Mouse (Mus musculus): ENCODE results near the gene Stip1. TPM values are rescaled to one million over a fixed set of nuclear protein-coding genes. Genes with fewer than 3 reads are reported as not detected.

Stip1 gene
- polyA plus RNA-seq, 1 experiment from 2014 or later, result 211 TPM

- Histone ChIP-seq H3K4me1 (replicated peaks) (no peaks in the 10 kb centered on the region), H3K27ac (no peak overlapping the region), H3K9ac (no peak overlapping the region), H3K27me3 (replicated peaks) (no peaks in the 10 kb centered on the region), H3K4me2 (replicated peaks) (no peak overlapping the region), H3K4me3 (replicated peaks) (no peak overlapping the region), H3K36me3 (peaks cover 61% of the 10 kb centered on the region), H3K9me3 (no peaks in the 10 kb centered on the region)
- ATAC-seq, result no peak
- 93% methylated on average over 5 of the region's 5 CpGs for WGBS
Observed at GRCm38 (mm10) chr19:7029531-7029930, 10.2 kb downstream of the Stip1 start.

- peak; percentile 72 for ATAC-seq
- Histone ChIP-seq H3K27ac (no peak overlapping the region), H3K27me3 (replicated peaks) (no peaks in the 10 kb centered on the region), H3K36me3 (peaks cover 39% of the 10 kb centered on the region), H3K4me3 (replicated peaks) (no peak overlapping the region), H3K9ac (no peak overlapping the region), H3K4me2 (replicated peaks) (no peak overlapping the region), H3K9me3 (no peaks in the 10 kb centered on the region), H3K4me1 (replicated peaks) (no peaks in the 10 kb centered on the region)
- 39% methylated on average over 3 of the region's 3 CpGs for WGBS
Observed at GRCm38 (mm10) chr19:7020224-7020641, 19.5 kb downstream of the Stip1 start.

- peaks cover 30% of the 10 kb centered on the region for H3K36me3 ChIP-seq
- 0 out of 2 replicates have a peak within 1 kb of the TSS, but pooled peaks have one; percentile 7 for H3K27ac ChIP-seq
- ATAC-seq, result peak; percentile 75
- no peaks in the 10 kb centered on the region for H3K27me3 ChIP-seq (replicated peaks)
- H3K9me3 ChIP-seq, result no peaks in the 10 kb centered on the region
- no peak within 1 kb of the TSS for H3K9ac ChIP-seq
- no peak within 1 kb of the TSS for H3K4me3 ChIP-seq (replicated peaks)
- no peaks in the 10 kb centered on the region for H3K4me1 ChIP-seq (replicated peaks)
- no peak within 1 kb of the TSS for H3K4me2 ChIP-seq (replicated peaks)
- 74% methylated on average over 5 of the region's 5 CpGs for WGBS
Observed at GRCm38 (mm10) chr19:7019191-7019590, 20.6 kb downstream of the Stip1 start, which contains the start of gene Fermt3. Gene Fermt3, minus strand, starts transcription at chr19:7019469.

GRCm38 (mm10) chr19:7018546-7018945 lies 21.2 kb downstream of the Stip1 start:
- H3K4me1 ChIP-seq (replicated peaks), result no peaks in the 10 kb centered on the region
- no peak overlapping the region for H3K4me3 ChIP-seq (replicated peaks)
- no peak overlapping the region for H3K9ac ChIP-seq
- no peak overlapping the region for H3K4me2 ChIP-seq (replicated peaks)
- WGBS, result 89% methylated on average over 11 of the region's 11 CpGs
- peaks cover 27% of the 10 kb centered on the region for H3K36me3 ChIP-seq
- no peak overlapping the region for H3K27ac ChIP-seq
- ATAC-seq, result no peak
- H3K27me3 ChIP-seq (replicated peaks), result no peaks in the 10 kb centered on the region
- no peaks in the 10 kb centered on the region for H3K9me3 ChIP-seq

GRCm38 (mm10) chr19:7017541-7018457 lies 22.0 kb downstream of the Stip1 start:
- Histone ChIP-seq H3K4me1 (replicated peaks) (no peaks in the 10 kb centered on the region), H3K9ac (no peak overlapping the region), H3K4me2 (replicated peaks) (no peak overlapping the region), H3K9me3 (no peaks in the 10 kb centered on the region), H3K27me3 (replicated peaks) (no peaks in the 10 kb centered on the region), H3K27ac (0 out of 2 replicates have a peak overlapping the region, but pooled peaks have one; percentile 44), H3K4me3 (replicated peaks) (no peak overlapping the region), H3K36me3 (peaks cover 19% of the 10 kb centered on the region)
- WGBS, result 76% methylated on average over 12 of the region's 12 CpGs
- no peak; the same call in 1 of the 2 replicates for ATAC-seq

GRCm38 (mm10) chr19:7014481-7015135 lies 25.2 kb downstream of the Stip1 start:
- Histone ChIP-seq H3K36me3 (no peaks in the 10 kb centered on the region), H3K4me3 (replicated peaks) (no peak overlapping the region), H3K27ac (no peak overlapping the region), H3K9ac (no peak overlapping the region), H3K4me2 (replicated peaks) (no peak overlapping the region), H3K9me3 (no peaks in the 10 kb centered on the region), H3K27me3 (replicated peaks) (no peaks in the 10 kb centered on the region), H3K4me1 (replicated peaks) (no peaks in the 10 kb centered on the region)
- WGBS, result 92% methylated on average over 20 of the region's 20 CpGs
- ATAC-seq, result no peak

- no peaks in the 10 kb centered on the region for H3K36me3 ChIP-seq
- no peaks in the 10 kb centered on the region for H3K4me1 ChIP-seq (replicated peaks)
- no peak overlapping the region for H3K4me3 ChIP-seq (replicated peaks)
- no peaks in the 10 kb centered on the region for H3K9me3 ChIP-seq
- H3K27me3 ChIP-seq (replicated peaks), result no peaks in the 10 kb centered on the region
- WGBS, result 92% methylated on average over 9 of the region's 9 CpGs
- no peak for ATAC-seq
- H3K4me2 ChIP-seq (replicated peaks), result no peak overlapping the region
- no peak overlapping the region for H3K27ac ChIP-seq
- H3K9ac ChIP-seq, result no peak overlapping the region
Observed at GRCm38 (mm10) chr19:7013984-7014383, 25.8 kb downstream of the Stip1 start.

- 70% methylated on average over 4 of the region's 4 CpGs for WGBS
- H3K9ac ChIP-seq, result no peak overlapping the region; the same call in 1 of the 2 replicates
- H3K4me3 ChIP-seq (replicated peaks), result no peak overlapping the region
- no peaks in the 10 kb centered on the region for H3K27me3 ChIP-seq (replicated peaks)
- no peaks in the 10 kb centered on the region for H3K36me3 ChIP-seq
- no peak overlapping the region for H3K27ac ChIP-seq
- H3K9me3 ChIP-seq, result no peaks in the 10 kb centered on the region
- H3K4me2 ChIP-seq (replicated peaks), result no peak overlapping the region
- peak; percentile 36; the same call in 1 of the 2 replicates for ATAC-seq
- no peaks in the 10 kb centered on the region for H3K4me1 ChIP-seq (replicated peaks)
Observed at GRCm38 (mm10) chr19:7012426-7012825, 27.3 kb downstream of the Stip1 start.

GRCm38 (mm10) chr19:7006892-7007593 lies 32.7 kb downstream of the Stip1 start:
- Histone ChIP-seq H3K4me1 (replicated peaks) (no peaks in the 10 kb centered on the region), H3K36me3 (no peaks in the 10 kb centered on the region), H3K27ac (peak overlapping the region; percentile 73), H3K9ac (no peak overlapping the region), H3K9me3 (no peaks in the 10 kb centered on the region), H3K4me2 (replicated peaks) (no peak overlapping the region), H3K27me3 (replicated peaks) (no peaks in the 10 kb centered on the region), H3K4me3 (replicated peaks) (no peak overlapping the region)
- peak; percentile 36; the same call in 1 of the 2 replicates for ATAC-seq
- 62% methylated on average over 9 of the region's 9 CpGs for WGBS

- Histone ChIP-seq H3K4me3 (replicated peaks) (no peak overlapping the region), H3K9ac (no peak overlapping the region), H3K4me1 (replicated peaks) (peaks cover 25% of the 10 kb centered on the region), H3K27me3 (replicated peaks) (no peaks in the 10 kb centered on the region), H3K4me2 (replicated peaks) (no peak overlapping the region), H3K36me3 (0 out of 2 replicates have a peak, but pooled peaks cover 3% of the 10 kb centered on the region), H3K9me3 (no peaks in the 10 kb centered on the region), H3K27ac (no peak overlapping the region)
- 90% methylated on average over 19 of the region's 19 CpGs for WGBS
- peak; percentile 64 for ATAC-seq
Observed at GRCm38 (mm10) chr19:6999360-7000063, 40.3 kb downstream of the Stip1 start.

GRCm38 (mm10) chr19:6997721-6998290 lies 42.0 kb downstream of the Stip1 start:
- ATAC-seq, result no peak
- Histone ChIP-seq H3K27me3 (replicated peaks) (no peaks in the 10 kb centered on the region), H3K36me3 (0 out of 2 replicates have a peak, but pooled peaks cover 3% of the 10 kb centered on the region), H3K9me3 (no peaks in the 10 kb centered on the region), H3K27ac (no peak overlapping the region), H3K4me2 (replicated peaks) (no peak overlapping the region), H3K9ac (no peak overlapping the region), H3K4me3 (replicated peaks) (no peak overlapping the region), H3K4me1 (replicated peaks) (peaks cover 34% of the 10 kb centered on the region)
- WGBS, result 89% methylated on average over 9 of the region's 9 CpGs

All from intestine, embryonic 15.5 days (tissue).